ENCODE assay signal across 11 mouse cellular contexts in the genomic region with DNA sequence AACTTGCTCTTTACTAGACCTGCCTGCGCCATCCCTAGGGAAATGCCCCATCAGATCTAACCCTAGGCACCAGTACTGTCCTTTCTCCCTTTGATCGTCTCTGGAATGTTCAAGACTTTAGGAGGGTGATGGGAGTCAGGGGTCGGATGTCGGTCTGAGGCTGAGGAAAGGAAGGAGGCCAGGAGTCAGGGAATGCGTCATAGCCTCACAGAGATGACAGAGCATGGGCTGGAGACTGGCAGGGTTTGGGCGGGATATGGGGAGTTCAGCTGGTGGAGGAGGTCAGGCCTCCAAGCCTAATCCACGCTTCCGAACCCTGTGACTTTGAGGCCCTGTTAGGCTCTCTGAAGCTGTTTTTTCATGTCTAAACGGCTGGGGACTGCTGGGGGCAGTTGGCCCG. TPM values are rescaled to one million over a fixed set of nuclear protein-coding genes. Genes with fewer than 3 reads are reported as not detected.
DNase-seq lines count a peak whose midpoint lies in the region; ATAC-seq and TF ChIP-seq lines count a peak whose summit lies in the region.
"Had no signal": no experiment of that assay in that cellular context is flagged by ENCODE, and none has a peak within 500 bp of the region (broad histone marks: within the 10 kb centered on the region; RNA-seq: fewer than 3 reads in every experiment).

No protein-coding gene starts in this region.

- H3K9ac ChIP-seq in heart, embryonic 13.5 days = peak overlapping the region; percentile 84
- no peak overlapping the region for H3K9ac ChIP-seq in forebrain, embryonic 15.5 days (replicated peaks)
- H3K9ac ChIP-seq in limb, embryonic 15.5 days = no peak overlapping the region

- peak overlapping the region; percentile 77 for H3K4me3 ChIP-seq in heart, embryonic 13.5 days
- 0 out of 2 replicates have a peak overlapping the region, but pooled peaks have one; percentile 29 for H3K4me3 ChIP-seq in E14TG2a.4 (replicated peaks; ENCODE audit: low read length)
- no peak overlapping the region for H3K4me3 ChIP-seq in forebrain, embryonic 15.5 days
- peak overlapping the region; percentile 63; the same call in 1 of the 2 replicates for H3K4me3 ChIP-seq in limb, embryonic 15.5 days

- H3K27ac ChIP-seq in heart, embryonic 13.5 days (replicated peaks) = no peak overlapping the region
- no peak overlapping the region for H3K27ac ChIP-seq in forebrain, embryonic 15.5 days (replicated peaks)
- H3K27ac ChIP-seq in limb, embryonic 15.5 days = no peak overlapping the region

- intact Hi-C loops in heart, postnatal 36 days (cut with DNase I) = loop anchor here (2.0 kb wide), 1 partner anchor 205 kb away; no protein-coding TSS in a partner anchor
- intact Hi-C loops in gastrocnemius, postnatal 14 days (cut with DNase I; ENCODE audit: low total_unique reads) = no loop called here

- H3K27me3 ChIP-seq in heart, embryonic 13.5 days (replicated peaks) = peaks cover 69% of the 10 kb centered on the region
- H3K27me3 ChIP-seq in E14TG2a.4 (ENCODE audit: insufficient read depth, low read length) = peaks cover 53% of the 10 kb centered on the region
- H3K27me3 ChIP-seq in forebrain, embryonic 15.5 days = peaks cover 20% of the 10 kb centered on the region; the same call in 1 of the 2 replicates
- peaks cover 39% of the 10 kb centered on the region for H3K27me3 ChIP-seq in limb, embryonic 15.5 days

- no peaks in the 10 kb centered on the region for H3K9me3 ChIP-seq in heart, embryonic 13.5 days
- no peaks in the 10 kb centered on the region for H3K9me3 ChIP-seq in E14TG2a.4 (ENCODE audit: low read length)
- no peaks in the 10 kb centered on the region for H3K9me3 ChIP-seq in forebrain, embryonic 15.5 days
- no peaks in the 10 kb centered on the region for H3K9me3 ChIP-seq in limb, embryonic 15.5 days

- no peak for DNase-seq in heart, postnatal 36 days
- DNase-seq in gastrocnemius, postnatal 14 days = no peak
- DNase-seq in layer of hippocampus, postnatal 25 days (ENCODE audit: extremely low spot score in 1 of 2, low spot score in 1 of 2) = no peak
- no peak for DNase-seq in c-Kit-positive CD71-positive TER-119-positive erythroid progenitor cells, embryonic 14.5 days (ENCODE audit: low spot score)
- DNase-seq: adrenal gland, postnatal 36 days had no signal

- TF ChIP-seq CTCF in E14TG2a.4 (conservative IDR thresholded peaks at IDR 0.05; ENCODE audit: low read length) = no peak

- no peak for ATAC-seq in heart, embryonic 13.5 days (ENCODE audit: extremely low read depth, insufficient number of reproducible peaks, low FRiP score, low TSS enrichment)
- ATAC-seq in forebrain, embryonic 15.5 days (replicated peaks) = no peak
- ATAC-seq in limb, embryonic 15.5 days (ENCODE audit: insufficient number of reproducible peaks, low FRiP score, low TSS enrichment, low read depth) = no peak

- H3K4me1 ChIP-seq in heart, embryonic 13.5 days = peaks cover 26% of the 10 kb centered on the region
- H3K4me1 ChIP-seq in E14TG2a.4 (replicated peaks; ENCODE audit: low read depth, low read length) = peaks cover 40% of the 10 kb centered on the region
- peaks cover 17% of the 10 kb centered on the region for H3K4me1 ChIP-seq in forebrain, embryonic 15.5 days
- H3K4me1 ChIP-seq in limb, embryonic 15.5 days = peaks cover 24% of the 10 kb centered on the region

- 13% methylated on average over 10 of the region's 10 CpGs for WGBS in heart, embryonic 13.5 days
- 10% methylated on average over 10 of the region's 10 CpGs for WGBS in forebrain, embryonic 15.5 days
- 16% methylated on average over 10 of the region's 10 CpGs for WGBS in limb, embryonic 15.5 days

- H3K4me2 ChIP-seq in heart, embryonic 13.5 days = peak overlapping the region; percentile 99
- peak overlapping the region; percentile 99 for H3K4me2 ChIP-seq in forebrain, embryonic 15.5 days (replicated peaks)
- H3K4me2 ChIP-seq in limb, embryonic 15.5 days = peak overlapping the region; percentile 99

- H3K36me3 ChIP-seq in heart, embryonic 13.5 days = no peaks in the 10 kb centered on the region
- H3K36me3 ChIP-seq in E14TG2a.4 (ENCODE audit: insufficient read depth, low read length) = no peaks in the 10 kb centered on the region
- no peaks in the 10 kb centered on the region for H3K36me3 ChIP-seq in forebrain, embryonic 15.5 days
- no peaks in the 10 kb centered on the region for H3K36me3 ChIP-seq in limb, embryonic 15.5 days

RNA-seq across cellular contexts. Expression of a gene that starts 1.3 kb away (rescaled TPM):
- polyA plus RNA-seq in heart, embryonic 13.5 days (2015; fragmentation: Nextera tagmentation; extraction: Ambion mirVana) = 0.14 and 0.28 TPM in 2 replicates
- under 1 TPM in 1 of 2 experiments, not detected in 1; 0.16 TPM for total RNA-seq in heart, postnatal 36 days (2021)
- polyA plus RNA-seq in forebrain, embryonic 15.5 days (2015; fragmentation: Nextera tagmentation; extraction: Ambion mirVana) = 0.48 and 0.55 TPM in 2 replicates
- not detected in 2 replicates for polyA plus RNA-seq in limb, embryonic 15.5 days (2015; fragmentation: Nextera tagmentation; extraction: Ambion mirVana)
- total RNA-seq in gastrocnemius, postnatal 14 days (2021) = not detected
- 1 to 10 TPM; 5.3 to 8.2 TPM for total RNA-seq in layer of hippocampus, postnatal 25 days (2021)
- polyA plus RNA-seq: CD4-positive, CD25-positive, alpha-beta regulatory T cell, adult 4 months; inflammation-experienced regulatory T-cells, adult 6 months had no signal

RNA-seq across cellular contexts. Expression of a gene that starts 1.7 kb away (rescaled TPM):
- polyA plus RNA-seq in heart, embryonic 13.5 days (2015; fragmentation: Nextera tagmentation; extraction: Ambion mirVana) = 0.56 and 0.57 TPM in 2 replicates
- under 1 TPM in 1 of 2 experiments, not detected in 1; 0.51 TPM for total RNA-seq in heart, postnatal 36 days (2021)
- 0.38 and 0.87 TPM in 2 replicates for polyA plus RNA-seq in forebrain, embryonic 15.5 days (2015; fragmentation: Nextera tagmentation; extraction: Ambion mirVana)
- 3.6 and 5.2 TPM in 2 replicates for polyA plus RNA-seq in limb, embryonic 15.5 days (2015; fragmentation: Nextera tagmentation; extraction: Ambion mirVana)
- total RNA-seq in gastrocnemius, postnatal 14 days (2021) = not detected
- 1 to 10 TPM; 2.8 to 5.6 TPM for total RNA-seq in layer of hippocampus, postnatal 25 days (2021)
- polyA plus RNA-seq: inflammation-experienced regulatory T-cells, adult 6 months had no signal

RNA-seq across cellular contexts. Expression of a gene that starts 27.0 kb away (rescaled TPM):
- 2.3 and 2.6 TPM in 2 replicates for polyA plus RNA-seq in heart, embryonic 13.5 days (2015; fragmentation: Nextera tagmentation; extraction: Ambion mirVana)
- total RNA-seq in heart, postnatal 36 days (2021) = 10 to 100 TPM; 15.5 to 20.1 TPM
- 1.7 and 1.8 TPM in 2 replicates for polyA plus RNA-seq in forebrain, embryonic 15.5 days (2015; fragmentation: Nextera tagmentation; extraction: Ambion mirVana)
- 21.3 and 21.4 TPM in 2 replicates for polyA plus RNA-seq in limb, embryonic 15.5 days (2015; fragmentation: Nextera tagmentation; extraction: Ambion mirVana)
- 10 to 100 TPM in 1 of 2 experiments, 1 to 10 TPM in 1; 4.0 to 15.3 TPM for total RNA-seq in gastrocnemius, postnatal 14 days (2021)
- total RNA-seq in layer of hippocampus, postnatal 25 days (2021) = 1 to 10 TPM; 3.0 to 6.0 TPM

RNA-seq across cellular contexts. Expression of a gene that starts 49.3 kb away (rescaled TPM):
- 0.32 and 0.78 TPM in 2 replicates for polyA plus RNA-seq in heart, embryonic 13.5 days (2015; fragmentation: Nextera tagmentation; extraction: Ambion mirVana)
- total RNA-seq in heart, postnatal 36 days (2021) = 1 to 10 TPM in 1 of 2 experiments, under 1 TPM in 1; 0.50 to 1.5 TPM
- polyA plus RNA-seq in forebrain, embryonic 15.5 days (2015; fragmentation: Nextera tagmentation; extraction: Ambion mirVana) = 0.29 and 0.61 TPM in 2 replicates
- polyA plus RNA-seq in limb, embryonic 15.5 days (2015; fragmentation: Nextera tagmentation; extraction: Ambion mirVana) = 54.1 and 57.4 TPM in 2 replicates
- under 1 TPM; 0.49 to 0.62 TPM for total RNA-seq in gastrocnemius, postnatal 14 days (2021)
- total RNA-seq in layer of hippocampus, postnatal 25 days (2021) = under 1 TPM; 0.37 to 0.54 TPM

Comparison
In these comparisons a context has a peak if more than half of its experiments do, and no peak if none do; other contexts are left out.
1. RNA of a gene that starts 1.3 kb away (total RNA-seq): 5.3 to 8.2 TPM in layer of hippocampus, postnatal 25 days; 0.16 TPM in heart, postnatal 36 days and not detected in gastrocnemius, postnatal 14 days; every median in the first group is over 4 times any median in the second.
2. Peak in every context shown above with its lines, with median percentiles within 50 percentile points of each other: H3K4me2 ChIP-seq.